Comparison of ENCODE assay signal across 39 mouse cellular contexts in the genomic region with DNA sequence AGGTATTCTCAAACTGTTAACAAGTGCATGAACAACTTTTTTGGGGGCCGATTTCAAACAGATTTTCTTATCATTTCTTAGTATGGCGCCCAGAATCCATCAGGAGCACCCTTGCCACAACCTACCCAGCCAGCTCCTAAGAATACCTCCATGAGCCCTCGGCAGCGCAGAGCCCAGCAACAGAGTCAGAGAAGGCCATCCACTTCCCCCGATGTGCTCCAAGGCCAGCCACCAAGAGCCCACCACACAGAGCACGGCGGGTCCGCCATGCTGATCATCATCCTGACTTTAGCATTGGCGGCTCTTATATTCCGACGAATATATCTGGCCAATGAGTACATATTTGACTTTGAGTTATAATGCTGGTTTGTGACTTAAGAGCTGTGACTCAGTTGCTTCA. TPM values are rescaled to one million over a fixed set of nuclear protein-coding genes. Genes with fewer than 3 reads are reported as not detected.
"Had no signal": no experiment of that assay in that cellular context is flagged by ENCODE, and none has a peak within 500 bp of the region (broad histone marks: within the 10 kb centered on the region; RNA-seq: fewer than 3 reads in every experiment).

No protein-coding gene starts in this region.

- H3K4me1 ChIP-seq: heart, embryonic 12.5 days; heart, embryonic 13.5 days; heart, embryonic 15.5 days; hindbrain, embryonic 10.5 days; hindbrain, embryonic 12.5 days; hindbrain, embryonic 13.5 days; hindbrain, embryonic 15.5 days; intestine, embryonic 15.5 days; kidney, embryonic 15.5 days had no signal

- H3K9me3 ChIP-seq: heart, embryonic 12.5 days; heart, embryonic 13.5 days; heart, embryonic 15.5 days; hindbrain, embryonic 10.5 days; hindbrain, embryonic 12.5 days; hindbrain, embryonic 13.5 days; hindbrain, embryonic 15.5 days; intestine, embryonic 15.5 days; kidney, embryonic 15.5 days had no signal

- H3K4me2 ChIP-seq: heart, embryonic 11.5 days; heart, embryonic 12.5 days; heart, embryonic 13.5 days; heart, embryonic 15.5 days; hindbrain, embryonic 12.5 days; hindbrain, embryonic 13.5 days; hindbrain, embryonic 14.5 days; hindbrain, embryonic 15.5 days; intestine, embryonic 15.5 days; kidney, embryonic 15.5 days had no signal

- DNase-seq: heart, postnatal 10 days; heart, postnatal 36 days; heart, postnatal 4 days; kidney, adult 11 months; kidney, adult 18-20 months; kidney, adult 2 months; kidney, adult 8-10 months; kidney, adult 9 months; kidney, postnatal 10 days; kidney, postnatal 14 days; kidney, postnatal 25 days; kidney, postnatal 36 days; kidney, postnatal 4 days; layer of hippocampus, adult 9-11 months; layer of hippocampus, postnatal 36 days had no signal

- H3K27me3 ChIP-seq: heart, embryonic 12.5 days; heart, embryonic 13.5 days; heart, embryonic 15.5 days; hindbrain, embryonic 12.5 days; hindbrain, embryonic 13.5 days; hindbrain, embryonic 15.5 days; intestine, embryonic 15.5 days; kidney, embryonic 15.5 days had no signal

- H3K27ac ChIP-seq: heart, embryonic 13.5 days; heart, embryonic 15.5 days; hindbrain, embryonic 10.5 days; hindbrain, embryonic 12.5 days; hindbrain, embryonic 13.5 days; hindbrain, embryonic 14.5 days; hindbrain, embryonic 15.5 days; hindbrain, postnatal 0 days; intestine, embryonic 15.5 days; kidney, embryonic 15.5 days; kidney, postnatal 0 days; layer of hippocampus, adult 2 months; left cerebral cortex, adult 2 months had no signal

- H3K9ac ChIP-seq: heart, embryonic 12.5 days; heart, embryonic 13.5 days; heart, embryonic 15.5 days; hindbrain, embryonic 12.5 days; hindbrain, embryonic 13.5 days; hindbrain, embryonic 14.5 days; hindbrain, embryonic 15.5 days; intestine, embryonic 15.5 days; kidney, embryonic 15.5 days had no signal

- ATAC-seq: hindbrain, embryonic 16.5 days; hindbrain, postnatal 0 days; inflammation-experienced regulatory T-cells, adult 6 months; intestine, embryonic 15.5 days; intestine, postnatal 0 days had no signal

- H3K4me3 ChIP-seq: heart, embryonic 12.5 days; heart, embryonic 13.5 days; heart, embryonic 15.5 days; hindbrain, embryonic 10.5 days; hindbrain, embryonic 12.5 days; hindbrain, embryonic 13.5 days; hindbrain, embryonic 15.5 days; intestine, embryonic 15.5 days; kidney, embryonic 15.5 days; layer of hippocampus, adult 2 months; left cerebral cortex, adult 2 months had no signal

RNA-seq across cellular contexts. Expression of a gene that starts 13.2 kb away (rescaled TPM):
- total RNA-seq: heart, postnatal 4 days; hematopoietic stem cell, adult 5-6 weeks; layer of hippocampus, postnatal 10 days; layer of hippocampus, postnatal 14 days; left cerebral cortex, postnatal 10 days had no signal
- polyA plus RNA-seq: heart, postnatal 0 days; kidney, embryonic 14.5 days; kidney, embryonic 15.5 days; kidney, postnatal 0 days had no signal
